Mouse (Mus musculus): ENCODE measurements around the gene Rbm8a. TPM values are rescaled to one million over a fixed set of nuclear protein-coding genes. Genes with fewer than 3 reads are reported as not detected.
A peak's percentile ranks its signal among the peaks of the same experiment; 100 is the strongest.

The Rbm8a gene
- total RNA-seq (2015; ENCODE audit: low replicate concordance) (54.5 and 72.4 TPM in 2 replicates), total RNA-seq (2017; ENCODE audit: low replicate concordance) (18.3 and 36.5 TPM in 2 replicates)

GRCm38 (mm10) chr3:96629729-96630600 is at the start of gene Rbm8a:
TSS of gene Rbm8a (plus strand) at chr3:96629933.
- peak; percentile 97 for ATAC-seq (replicated peaks; ENCODE audit: low FRiP score, poor library complexity, severe bottlenecking)

GRCm38 (mm10) chr3:96581141-96581540 is 48.6 kb upstream of the Rbm8a start:
- no peak for ATAC-seq (replicated peaks; ENCODE audit: low FRiP score, poor library complexity, severe bottlenecking)

GRCm38 (mm10) chr3:96581771-96582515 is 47.8 kb upstream of the Rbm8a start:
- ATAC-seq (replicated peaks; ENCODE audit: low FRiP score, poor library complexity, severe bottlenecking) = no peak

GRCm38 (mm10) chr3:96583386-96583785 is 46.3 kb upstream of the Rbm8a start:
- no peak for ATAC-seq (replicated peaks; ENCODE audit: low FRiP score, poor library complexity, severe bottlenecking)

- ATAC-seq (replicated peaks; ENCODE audit: low FRiP score, poor library complexity, severe bottlenecking) = no peak
Measured at GRCm38 (mm10) chr3:96590657-96591056, 39.1 kb upstream of the Rbm8a start.

GRCm38 (mm10) chr3:96593374-96593773 is 36.4 kb upstream of the Rbm8a start:
- peak; percentile 32 for ATAC-seq (replicated peaks; ENCODE audit: low FRiP score, poor library complexity, severe bottlenecking)

GRCm38 (mm10) chr3:96593790-96594560 is 35.8 kb upstream of the Rbm8a start, which contains the start of gene Polr3gl:
TSS of gene Polr3gl (minus strand) at chr3:96594181.
- peak; percentile 98 for ATAC-seq (replicated peaks; ENCODE audit: low FRiP score, poor library complexity, severe bottlenecking)

GRCm38 (mm10) chr3:96594851-96595250 is 34.9 kb upstream of the Rbm8a start:
- ATAC-seq (replicated peaks; ENCODE audit: low FRiP score, poor library complexity, severe bottlenecking) = no peak

- no peak for ATAC-seq (replicated peaks; ENCODE audit: low FRiP score, poor library complexity, severe bottlenecking)
Measured at GRCm38 (mm10) chr3:96595661-96596060, 34.1 kb upstream of the Rbm8a start.

- no peak for ATAC-seq (replicated peaks; ENCODE audit: low FRiP score, poor library complexity, severe bottlenecking)
Measured at GRCm38 (mm10) chr3:96596228-96596707, 33.5 kb upstream of the Rbm8a start, which contains the start of gene Ankrd34a. TSS of gene Ankrd34a (plus strand) at chr3:96596636.

- no peak for ATAC-seq (replicated peaks; ENCODE audit: low FRiP score, poor library complexity, severe bottlenecking)
Measured at GRCm38 (mm10) chr3:96596855-96597254, 32.9 kb upstream of the Rbm8a start.

GRCm38 (mm10) chr3:96597435-96597891 is 32.3 kb upstream of the Rbm8a start:
- ATAC-seq (replicated peaks; ENCODE audit: low FRiP score, poor library complexity, severe bottlenecking) = no peak

GRCm38 (mm10) chr3:96598156-96599068 is 31.3 kb upstream of the Rbm8a start:
- ATAC-seq (replicated peaks; ENCODE audit: low FRiP score, poor library complexity, severe bottlenecking) = no peak

- no peak for ATAC-seq (replicated peaks; ENCODE audit: low FRiP score, poor library complexity, severe bottlenecking)
Measured at GRCm38 (mm10) chr3:96599069-96599393, 30.7 kb upstream of the Rbm8a start.

GRCm38 (mm10) chr3:96599411-96599810 is 30.3 kb upstream of the Rbm8a start:
- ATAC-seq (replicated peaks; ENCODE audit: low FRiP score, poor library complexity, severe bottlenecking) = no peak

- no peak for ATAC-seq (replicated peaks; ENCODE audit: low FRiP score, poor library complexity, severe bottlenecking)
Measured at GRCm38 (mm10) chr3:96600639-96601250, 29.0 kb upstream of the Rbm8a start, which contains the start of gene Lix1l. TSS of gene Lix1l (plus strand) at chr3:96601149.

GRCm38 (mm10) chr3:96601251-96601787 is 28.4 kb upstream of the Rbm8a start:
- no peak for ATAC-seq (replicated peaks; ENCODE audit: low FRiP score, poor library complexity, severe bottlenecking)

All from erythroid progenitor cell, adult 5-6 weeks (primary cell).